Mouse (Mus musculus): ENCODE results near the gene Hrk.

Gene Hrk

DNA sequence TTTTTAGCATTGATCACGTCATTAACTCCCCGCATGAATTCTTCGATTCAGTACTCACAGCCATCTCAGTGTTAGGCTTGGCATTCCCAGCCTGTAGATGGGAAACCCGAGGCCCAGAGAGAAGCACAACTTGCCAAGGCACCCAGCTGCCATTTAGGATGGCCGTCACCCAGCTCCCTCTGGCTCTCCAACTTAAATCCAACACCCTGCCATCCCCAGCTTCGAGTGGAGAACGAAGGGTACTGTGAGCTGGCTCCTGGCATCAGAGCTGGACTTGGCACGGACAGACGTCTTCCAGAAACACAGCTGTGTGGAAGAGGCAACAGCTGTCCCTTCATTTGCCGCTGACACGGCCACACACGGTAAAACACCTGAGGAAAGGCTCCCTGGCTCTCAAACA, at the start of gene Hrk:
Gene Hrk, plus strand, starts transcription at position 68 of the 400 bp plus-strand sequence.
- in situ Hi-C loops (cut with MboI) = no loop called here

DNA sequence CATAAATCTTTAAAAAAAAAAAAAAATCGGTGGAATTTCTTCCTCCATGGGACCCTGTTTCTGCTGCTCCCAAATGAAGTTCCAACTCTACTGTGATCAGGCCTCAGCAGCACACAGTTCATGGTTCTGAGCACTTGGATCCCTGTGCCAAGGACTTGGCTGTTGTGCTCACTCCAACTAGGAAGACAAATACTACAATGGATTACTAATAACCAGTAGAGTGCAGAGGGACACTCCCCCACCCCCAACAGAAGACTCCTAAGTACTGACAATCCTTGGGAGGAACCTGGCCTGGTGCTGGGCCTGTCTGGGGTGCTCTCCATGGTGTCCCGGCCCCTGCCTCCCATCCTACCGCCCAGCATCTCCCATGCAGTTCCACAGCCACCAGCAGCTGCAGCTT, 46.1 kb upstream of the Hrk start:
- in situ Hi-C loops (cut with MboI) = no loop called here

DNA sequence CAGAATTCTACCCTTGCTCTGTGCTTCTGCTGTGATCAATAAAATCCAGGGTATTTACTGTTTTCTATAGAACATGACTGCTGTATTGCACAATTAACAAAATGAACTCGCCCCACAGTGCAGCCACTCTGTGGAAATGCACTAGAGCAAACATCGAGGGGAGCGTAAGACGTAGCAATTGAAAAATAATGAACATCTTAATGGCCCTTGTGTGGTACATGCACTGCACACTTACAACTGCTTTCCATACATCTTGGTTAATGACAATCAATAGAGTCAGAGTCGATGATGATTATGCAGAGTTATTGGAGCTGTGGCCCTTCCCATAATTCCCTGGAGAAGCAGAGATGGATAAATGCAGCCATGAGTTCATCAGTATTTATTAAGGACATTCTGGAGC, 45.5 kb upstream of the Hrk start:
- in situ Hi-C loops (cut with MboI) = no loop called here

DNA sequence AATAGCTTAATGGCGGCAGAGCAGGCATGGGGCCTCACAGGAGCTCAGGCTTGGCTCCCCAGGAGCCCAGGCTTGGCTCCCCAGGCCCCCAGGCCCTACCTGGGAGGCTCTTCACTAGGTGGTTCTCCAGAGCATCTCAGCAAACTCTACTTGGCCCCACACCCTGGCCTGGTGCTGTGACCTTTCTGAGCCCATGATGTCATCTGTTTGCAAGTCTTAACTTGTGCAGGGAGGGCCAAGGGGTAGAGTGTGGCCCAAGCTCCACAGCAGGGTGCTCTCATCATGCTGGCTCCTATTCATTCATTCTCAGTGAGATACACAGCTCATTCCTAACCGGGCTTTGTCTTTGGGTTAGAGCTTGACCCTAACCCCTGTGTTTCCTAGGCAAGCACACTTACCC, 43.8 kb upstream of the Hrk start:
- in situ Hi-C loops (cut with MboI) = no loop called here

DNA sequence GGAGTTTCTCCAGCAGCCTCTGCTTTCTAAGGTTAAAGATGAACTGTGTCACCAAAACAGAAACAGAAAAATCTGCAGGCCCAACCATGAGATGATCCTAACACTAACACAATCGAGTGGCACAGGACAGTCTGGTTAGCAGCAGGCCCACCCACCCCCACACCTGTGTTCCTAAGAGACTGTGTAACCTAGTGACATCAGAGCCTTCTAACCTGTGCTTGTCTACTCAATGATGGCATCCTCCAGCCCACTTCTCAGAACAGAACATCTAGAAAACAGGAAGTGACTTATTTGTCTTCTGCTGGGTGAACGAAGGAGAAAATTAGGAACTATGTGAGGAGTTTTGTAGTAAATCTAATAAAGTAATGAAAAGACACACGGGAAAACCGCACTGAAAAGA, 42.5 kb upstream of the Hrk start:
- in situ Hi-C loops (cut with MboI) = no loop called here

DNA sequence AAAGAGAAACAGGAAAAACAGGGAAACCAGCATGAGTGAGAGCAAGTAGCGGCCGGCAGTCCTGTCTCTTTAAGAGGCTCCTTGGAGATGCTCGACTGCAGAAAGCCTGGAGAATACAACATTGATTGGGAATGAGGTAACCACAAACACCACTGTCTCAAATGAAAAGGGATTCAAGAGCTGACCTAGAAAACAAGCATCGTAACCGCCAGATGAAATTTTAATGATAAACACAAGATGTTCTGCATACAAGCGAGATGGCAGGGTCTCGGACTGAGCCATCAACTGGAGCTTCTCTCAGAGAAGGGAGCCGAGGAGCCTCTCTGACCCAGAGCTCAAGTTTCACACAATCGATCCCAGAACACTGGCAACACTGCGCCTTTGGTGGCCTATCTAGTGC, 41.4 kb upstream of the Hrk start:
- in situ Hi-C loops (cut with MboI) = no loop called here

DNA sequence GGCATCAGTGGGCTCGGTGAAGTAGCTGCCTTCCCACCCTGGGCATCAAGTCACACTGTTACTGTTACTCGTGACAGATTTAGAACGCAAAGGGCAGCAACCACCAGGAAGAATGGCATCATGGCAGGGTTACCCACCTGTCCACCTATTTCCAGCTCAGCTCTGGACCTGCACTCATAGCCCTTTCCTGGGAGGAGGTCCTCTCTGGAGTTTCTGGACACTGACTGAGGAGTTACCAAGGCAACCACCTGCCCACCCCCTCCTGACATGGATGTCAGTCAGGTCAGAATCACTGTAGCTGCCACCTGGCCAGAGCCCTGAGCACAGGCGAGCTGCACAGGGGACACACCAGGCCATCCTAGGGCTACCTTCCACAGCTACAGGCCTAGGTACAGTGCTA, 37.8 kb upstream of the Hrk start:
- in situ Hi-C loops (cut with MboI) = no loop called here

DNA sequence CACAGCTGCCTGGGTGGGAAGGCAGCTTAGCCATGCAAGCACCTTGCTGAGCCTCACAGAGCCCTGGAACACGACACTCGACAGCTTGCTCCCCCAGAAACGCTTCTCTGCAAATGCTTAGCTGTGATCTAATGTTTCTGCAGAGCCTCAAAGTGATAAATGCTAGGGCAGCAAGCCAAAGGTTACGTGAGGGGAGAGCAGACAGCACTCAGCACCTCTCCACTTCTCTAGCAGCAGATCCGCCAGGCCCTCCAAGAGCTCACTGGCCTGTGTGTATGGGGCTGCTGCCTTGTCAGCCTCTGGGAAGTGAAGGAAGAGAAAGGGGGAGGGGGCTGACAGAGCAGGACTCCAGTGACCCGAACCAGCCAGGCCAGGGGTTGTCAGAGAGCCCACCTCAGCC, 36.2 kb upstream of the Hrk start:
- in situ Hi-C loops (cut with MboI) = no loop called here

DNA sequence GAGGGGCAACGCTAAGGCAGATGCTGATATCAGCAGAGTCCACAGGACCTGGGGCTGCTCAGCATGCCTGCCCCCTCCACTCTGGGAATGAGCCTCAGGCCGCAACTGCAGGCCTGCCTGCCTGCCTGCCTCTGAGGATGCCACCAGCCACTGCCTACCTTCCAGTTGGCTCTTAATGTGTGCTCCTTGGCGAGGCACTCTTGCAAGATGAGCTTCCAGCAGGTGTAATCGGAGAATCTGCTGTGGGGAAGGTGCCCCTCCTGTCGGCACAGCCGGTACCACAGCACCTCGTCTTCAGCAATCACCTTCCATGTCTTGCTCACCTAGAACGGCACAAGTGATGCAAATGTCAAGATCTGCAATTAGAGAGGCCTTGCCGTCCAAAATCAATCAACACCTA, 35.8 kb upstream of the Hrk start:
- in situ Hi-C loops (cut with MboI) = no loop called here

DNA sequence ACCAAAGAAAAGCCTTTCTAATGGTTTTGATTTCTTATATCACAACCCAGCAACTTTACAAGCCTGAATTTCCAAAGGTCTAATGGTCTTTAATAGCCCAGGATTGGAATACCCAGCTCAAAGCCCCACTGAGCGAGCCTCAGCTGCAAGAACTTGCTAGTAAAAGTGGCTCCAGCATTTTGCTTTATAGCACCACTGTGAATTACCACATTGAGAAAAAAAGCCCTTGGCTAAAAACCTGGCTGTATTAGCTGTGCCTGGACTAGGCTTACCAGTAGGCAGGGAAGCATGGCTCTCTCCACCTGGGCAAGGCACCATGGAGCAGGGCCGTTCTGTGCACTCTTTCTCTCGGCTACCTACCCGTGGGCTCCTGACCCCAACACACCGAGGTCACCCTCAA, 28.1 kb upstream of the Hrk start:
- in situ Hi-C loops (cut with MboI) = no loop called here

DNA sequence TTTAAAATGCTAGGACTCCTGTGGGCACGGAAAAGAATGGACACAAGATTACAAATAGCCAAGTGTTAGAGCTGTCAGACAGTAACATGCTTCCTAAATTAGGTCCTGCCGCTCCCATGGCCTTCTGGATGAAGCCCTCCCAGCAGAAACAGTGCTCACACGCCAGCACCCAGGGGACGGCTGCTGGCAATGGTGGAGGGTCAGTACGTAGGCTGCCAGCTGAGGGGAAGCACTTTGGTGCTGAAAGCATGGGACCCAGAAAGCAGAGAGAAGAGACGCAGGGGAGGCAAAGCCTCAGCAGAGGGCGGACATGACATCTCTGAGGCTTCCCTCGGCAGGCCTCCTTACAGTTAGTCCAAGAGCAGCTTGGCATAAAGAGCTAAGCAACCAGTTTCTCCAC, 24.8 kb upstream of the Hrk start:
- in situ Hi-C loops (cut with MboI) = no loop called here

DNA sequence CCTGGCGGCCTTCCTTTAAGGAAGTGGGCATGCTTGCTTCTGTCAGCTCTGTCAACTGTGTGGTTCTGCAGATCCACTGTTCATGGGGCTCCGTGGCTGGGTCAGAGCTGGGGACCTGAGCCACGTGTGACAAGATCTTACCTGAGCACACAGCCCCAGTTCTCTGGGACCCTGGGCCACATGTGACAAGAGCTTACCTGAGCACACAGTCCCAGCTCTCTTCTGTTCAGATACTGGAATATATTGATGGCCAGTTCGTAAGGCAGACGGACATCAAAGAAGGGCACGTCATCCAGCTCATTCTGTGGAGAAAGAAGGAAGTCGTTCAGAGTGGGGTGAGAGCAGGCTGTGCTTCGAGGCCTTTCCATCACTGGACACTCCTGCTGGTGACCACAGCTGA, 22.0 kb upstream of the Hrk start:
- in situ Hi-C loops (cut with MboI) = no loop called here

DNA sequence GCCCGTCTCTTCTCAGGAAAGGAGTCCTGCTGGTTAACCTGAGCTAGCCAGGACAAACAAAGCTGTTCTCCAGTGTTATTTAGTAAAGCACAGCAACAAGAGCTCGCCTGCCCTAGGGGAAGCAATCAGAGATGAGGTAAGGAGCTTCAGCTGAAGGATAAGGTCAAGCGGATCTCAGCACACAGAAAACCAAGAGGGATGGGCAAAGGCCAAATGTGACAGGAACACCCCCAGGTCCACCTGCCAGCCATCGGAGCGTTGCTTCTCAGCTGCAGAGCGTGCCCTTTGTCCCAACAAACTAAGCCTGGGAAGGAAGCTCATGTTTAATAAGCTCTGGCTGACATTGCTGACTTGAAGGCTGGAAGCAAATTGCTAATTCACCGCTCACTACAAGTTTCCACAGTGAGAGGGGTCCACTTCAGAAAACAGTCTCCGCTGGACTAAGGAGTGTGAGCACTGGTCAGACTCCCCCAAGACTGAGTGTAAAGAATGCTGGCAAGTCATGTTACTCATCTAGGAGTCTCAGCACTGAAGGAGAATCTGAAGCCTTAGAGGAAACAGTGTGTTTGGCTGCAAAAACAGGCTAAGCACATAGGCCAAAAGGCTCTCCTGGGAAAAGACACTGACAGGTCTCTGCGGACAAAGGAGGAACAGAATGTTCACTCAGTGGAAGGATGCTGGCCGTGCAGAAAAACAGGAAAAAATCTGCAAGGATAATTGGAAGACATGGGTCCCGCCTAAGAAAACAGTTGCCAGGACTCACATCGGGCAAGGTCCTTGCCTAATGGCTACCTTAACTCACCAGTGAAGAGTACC, 21.0 kb upstream of the Hrk start:
- in situ Hi-C loops (cut with MboI) = no loop called here

DNA sequence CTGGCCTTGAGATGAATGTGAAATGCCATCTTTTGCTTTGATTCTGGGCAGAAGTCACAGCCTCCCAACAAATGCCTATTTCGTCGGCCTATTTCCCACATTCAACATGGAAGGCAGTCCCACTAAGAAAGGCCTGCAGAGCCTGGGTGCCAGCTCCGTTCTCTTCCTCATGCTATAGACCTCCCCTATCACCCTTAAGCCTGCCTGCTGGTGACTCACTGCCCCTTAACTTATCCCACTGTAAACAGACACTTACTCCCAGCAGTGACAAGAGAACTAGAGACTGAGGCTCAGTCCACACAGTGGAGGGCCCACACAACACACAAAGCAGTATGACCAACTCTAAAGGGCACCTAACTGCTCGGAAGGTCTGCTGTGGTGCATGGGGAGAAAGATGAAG, 20.1 kb upstream of the Hrk start:
- in situ Hi-C loops (cut with MboI) = no loop called here

DNA sequence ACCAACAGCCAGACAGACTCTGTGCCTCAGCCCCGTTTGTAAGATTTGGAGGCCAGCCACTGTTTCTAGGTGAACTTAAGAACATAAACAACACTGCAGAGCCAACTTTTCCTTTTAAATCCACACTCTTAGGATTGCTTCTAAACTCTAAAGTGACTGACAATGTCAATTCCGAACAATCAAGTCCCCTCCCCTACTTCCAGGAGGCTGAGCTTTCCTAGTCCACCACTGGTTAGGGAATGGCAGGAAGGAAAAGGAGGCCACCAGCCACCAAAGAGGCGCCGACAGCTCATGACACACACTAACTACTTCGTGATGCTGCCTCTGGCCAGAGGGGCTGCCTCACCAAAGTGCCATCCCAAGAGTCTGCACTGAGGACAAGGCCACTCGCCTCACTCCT, 19.7 kb upstream of the Hrk start:
- in situ Hi-C loops (cut with MboI) = no loop called here

DNA sequence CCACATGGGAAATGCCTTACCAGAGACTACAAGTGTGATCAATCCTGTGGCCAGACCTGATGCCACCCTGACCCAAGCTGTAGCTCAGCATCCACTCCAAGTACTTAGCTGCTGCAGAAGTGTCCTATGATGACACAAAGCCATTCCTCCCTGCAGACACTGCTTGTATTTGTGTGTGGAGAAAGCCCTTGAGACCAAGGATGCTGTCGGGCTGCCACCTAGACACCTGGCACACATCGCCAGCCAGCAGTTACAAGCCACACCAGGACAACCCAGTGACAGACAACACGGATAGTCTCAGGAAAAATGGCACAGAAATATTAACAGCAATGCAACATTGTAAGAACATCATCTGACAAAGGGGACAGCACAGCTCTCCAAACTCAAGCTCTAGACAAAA, 19.0 kb upstream of the Hrk start:
- in situ Hi-C loops (cut with MboI) = no loop called here

DNA sequence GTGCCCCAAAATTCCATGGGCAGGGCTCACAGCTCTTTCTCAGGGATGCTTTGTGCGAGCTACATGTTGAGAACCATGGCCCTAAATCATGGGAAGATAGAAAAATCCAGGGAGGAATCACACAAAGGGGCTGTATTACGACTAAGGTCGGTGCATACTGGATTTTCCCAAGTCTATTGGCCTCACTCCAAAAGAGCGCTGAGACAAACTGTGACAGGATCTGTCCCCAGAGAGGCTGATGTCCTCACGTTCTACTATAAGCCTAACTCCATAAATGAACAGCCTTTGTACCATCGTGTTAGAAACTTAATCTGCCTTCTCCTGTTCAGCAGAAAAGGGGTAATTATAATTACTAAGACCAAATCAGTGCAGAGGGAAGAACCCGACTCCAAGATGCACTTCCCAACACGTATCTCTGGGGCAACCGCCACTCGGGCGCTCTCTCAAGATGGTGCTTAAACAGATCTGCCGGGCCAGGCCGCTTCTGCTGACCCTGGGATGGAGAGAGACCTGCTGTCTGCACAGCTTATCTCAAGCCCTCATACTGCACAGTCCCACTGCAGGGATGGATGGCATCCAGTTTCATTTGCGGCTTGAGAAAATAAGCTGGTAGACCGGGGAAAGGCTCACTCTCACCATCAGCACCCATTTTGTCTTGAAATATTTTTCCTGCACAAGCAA, 18.3 kb upstream of the Hrk start:
- in situ Hi-C loops (cut with MboI) = no loop called here

DNA sequence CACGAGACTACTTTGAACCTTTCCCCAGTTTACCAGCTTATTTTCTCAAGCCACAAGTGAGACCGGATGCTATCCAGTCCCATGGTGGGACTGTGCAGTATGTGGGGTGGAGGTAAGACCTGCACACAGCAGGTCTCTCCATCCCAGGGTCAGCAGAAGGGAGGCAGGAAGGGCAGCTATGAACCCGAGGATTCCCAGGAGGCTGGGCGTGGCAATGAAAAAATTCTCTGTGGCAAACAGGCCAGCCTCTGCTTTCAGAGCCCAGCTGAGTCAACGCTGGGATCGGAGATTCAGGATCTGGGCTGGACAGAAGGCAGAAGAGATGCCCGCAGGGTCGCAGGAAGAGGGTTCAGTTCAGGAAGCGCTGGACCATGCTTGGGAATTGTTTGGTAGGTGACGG, 17.2 kb upstream of the Hrk start:
- in situ Hi-C loops (cut with MboI) = no loop called here

DNA sequence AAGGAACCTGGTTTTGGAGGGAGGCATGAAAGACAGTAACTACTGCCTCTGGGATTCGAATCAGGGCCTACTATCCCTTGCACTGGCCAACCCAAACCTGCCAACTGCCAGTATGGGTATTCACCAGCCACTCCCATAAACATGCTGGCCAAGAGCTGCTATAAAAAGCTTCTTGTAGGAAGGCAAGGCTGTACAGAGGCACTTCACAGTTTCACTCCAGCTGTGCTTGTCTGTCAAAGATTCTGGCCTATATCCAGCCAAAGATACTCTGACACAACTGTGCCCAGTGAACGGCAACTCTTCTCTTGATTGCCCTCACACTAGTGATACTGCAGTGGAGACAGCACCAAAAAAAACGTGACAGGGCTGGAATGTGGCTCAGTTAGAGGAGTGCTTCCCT, 14.7 kb upstream of the Hrk start:
- in situ Hi-C loops (cut with MboI) = no loop called here

DNA sequence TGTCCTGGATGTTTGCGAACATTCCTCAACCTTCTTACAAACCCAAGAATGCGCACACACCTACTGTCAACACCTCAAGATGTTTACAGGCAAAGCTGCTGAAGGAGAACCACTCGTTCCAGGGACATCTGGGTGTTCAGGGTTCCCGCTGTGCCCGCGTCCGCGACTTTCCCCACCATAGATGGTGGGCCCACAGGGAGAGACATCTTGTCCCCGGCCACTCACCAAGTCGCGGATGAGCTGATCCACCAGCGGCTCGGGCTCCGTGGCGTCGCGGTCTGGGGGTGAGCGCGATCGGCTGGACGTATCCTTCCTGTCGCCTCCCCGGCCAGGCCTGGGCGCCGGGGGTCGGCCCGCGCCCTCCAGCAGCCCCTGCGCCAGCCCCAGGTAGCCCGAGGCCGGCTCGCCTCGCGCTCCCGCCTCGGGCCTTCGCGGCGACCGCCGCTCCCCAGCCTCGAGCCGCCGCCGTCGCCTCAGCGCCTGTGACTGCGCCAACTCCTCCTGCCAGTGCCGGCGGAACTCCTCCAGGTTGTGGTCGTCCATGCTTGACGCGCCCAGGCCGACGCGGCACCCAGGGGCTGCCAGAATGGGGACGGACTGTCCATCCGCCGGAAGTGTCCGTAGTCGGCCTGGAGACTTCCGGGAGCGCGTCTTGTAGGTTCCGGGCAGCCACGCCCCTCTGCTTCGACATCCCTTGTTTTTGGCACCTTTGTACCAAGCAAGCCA, 9.4 kb upstream of the Hrk start, which contains the start of gene Fbxw8:
Gene Fbxw8, minus strand, starts transcription at position 626 of the 726 bp plus-strand sequence.
- in situ Hi-C loops (cut with MboI) = no loop called here

DNA sequence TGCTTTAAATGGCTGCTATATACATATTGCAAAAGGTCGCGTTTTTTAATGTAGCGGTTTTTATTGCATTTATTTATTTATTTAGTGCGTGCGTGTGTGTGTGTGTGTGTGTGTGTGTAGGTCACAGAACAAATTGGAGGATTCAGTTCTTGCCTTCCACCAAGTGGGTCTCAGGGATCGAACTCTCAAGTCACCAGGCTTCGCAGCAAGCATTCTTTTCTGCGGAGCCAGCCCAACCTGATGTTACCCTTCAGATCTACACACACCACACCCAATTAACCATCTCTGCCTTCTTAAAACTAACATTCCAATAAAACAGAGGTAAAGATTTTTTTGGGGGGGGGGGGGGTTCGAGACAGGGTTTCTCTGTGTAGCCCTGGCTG, 8.9 kb upstream of the Hrk start:
- in situ Hi-C loops (cut with MboI) = no loop called here

DNA sequence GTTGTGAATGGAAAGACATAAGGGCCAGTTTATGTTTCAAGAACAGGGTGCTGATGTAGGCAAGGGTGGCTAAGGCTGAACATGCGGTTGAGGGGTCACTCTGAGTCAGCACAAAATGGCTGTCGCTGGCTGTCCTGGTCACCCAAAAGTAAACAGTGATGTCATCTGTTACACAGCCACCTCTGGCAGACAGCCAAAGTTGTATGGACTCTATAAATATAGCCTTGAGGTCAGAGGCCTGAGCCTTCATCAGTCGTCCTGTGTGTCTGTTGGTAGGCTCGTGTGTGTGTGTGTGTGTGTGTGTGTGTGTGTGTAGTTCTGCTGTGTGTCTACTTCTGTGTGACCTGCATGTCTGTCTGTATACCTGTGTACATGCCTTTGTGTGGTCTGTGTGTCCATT, 7.5 kb upstream of the Hrk start:
- in situ Hi-C loops (cut with MboI) = no loop called here

DNA sequence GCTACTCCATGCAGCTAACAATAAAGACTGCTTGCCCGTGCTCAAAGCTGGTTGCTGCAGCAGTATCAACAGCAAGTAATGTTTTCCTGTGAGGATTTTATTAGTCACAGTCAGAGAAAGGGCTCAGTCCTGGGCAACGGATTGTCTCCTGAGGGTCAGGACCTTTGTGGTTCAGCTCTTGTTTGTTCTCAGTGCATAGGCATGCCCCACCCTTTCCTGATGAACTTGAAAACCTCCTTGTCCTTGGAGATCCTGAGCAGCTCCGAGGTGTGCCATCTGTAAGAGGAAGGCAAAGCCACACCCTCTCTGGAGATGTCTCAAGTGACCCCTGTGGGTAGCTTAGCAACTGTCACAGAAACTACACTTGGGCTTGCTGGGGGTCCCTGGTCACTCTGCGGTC, 3.8 kb upstream of the Hrk start:
- in situ Hi-C loops (cut with MboI) = no loop called here

All from mature B cell (primary cell).